Mouse (Mus musculus): ENCODE data around the gene Npas3. TPM values are rescaled to one million over a fixed set of nuclear protein-coding genes. Genes with fewer than 3 reads are reported as not detected.

Gene Npas3
- polyA plus RNA-seq, 1 experiment from 2014 or later, result 0.61 TPM

- Histone ChIP-seq H3K9me3 (ENCODE audit: control insufficient read depth, low read length) (no peaks in the 10 kb centered on the region), H3K4me1 (replicated peaks; ENCODE audit: control insufficient read depth, insufficient read depth) (no peaks in the 10 kb centered on the region), H3K4me2 (replicated peaks; ENCODE audit: low read depth) (no peak overlapping the region), H3K36me3 (ENCODE audit: control insufficient read depth, insufficient read depth, low read length) (no peaks in the 10 kb centered on the region), H3K27me3 (ENCODE audit: control insufficient read depth, insufficient read depth, low read length) (no peaks in the 10 kb centered on the region), H3K9ac (ENCODE audit: low read length) (no peak overlapping the region), H3K27ac (replicated peaks) (no peak overlapping the region), H3K4me3 (ENCODE audit: low read depth, low read length) (no peak overlapping the region)
- TF ChIP-seq EP300 (optimal IDR thresholded peaks at IDR 0.05) (no peak), CTCF (IDR thresholded peaks at IDR 0.05; ENCODE audit: low read depth) (no peak)
- DNase-seq (ENCODE audit: low spot score) (no peak), ATAC-seq (ENCODE audit: low FRiP score, low TSS enrichment) (no peak)
- 96% methylated on average over 2 of the region's 2 CpGs for WGBS
Measured at GRCm38 (mm10) chr12:53671846-53672245, 423.4 kb downstream of the Npas3 start.

GRCm38 (mm10) chr12:53677091-53677630, 428.7 kb downstream of the Npas3 start:
- ATAC-seq (ENCODE audit: low FRiP score, low TSS enrichment), result no peak
- WGBS, result 51% methylated on average over 3 of the region's 3 CpGs

GRCm38 (mm10) chr12:53678166-53678565, 429.7 kb downstream of the Npas3 start:
- 75% methylated on average over 3 of the region's 3 CpGs for WGBS
- Histone ChIP-seq H3K9ac (ENCODE audit: low read length) (no peak overlapping the region), H3K9me3 (ENCODE audit: control insufficient read depth, low read length) (no peaks in the 10 kb centered on the region), H3K27ac (replicated peaks) (no peak overlapping the region), H3K36me3 (ENCODE audit: control insufficient read depth, insufficient read depth, low read length) (no peaks in the 10 kb centered on the region), H3K4me2 (replicated peaks; ENCODE audit: low read depth) (no peak overlapping the region), H3K4me1 (replicated peaks; ENCODE audit: control insufficient read depth, insufficient read depth) (no peaks in the 10 kb centered on the region), H3K27me3 (ENCODE audit: control insufficient read depth, insufficient read depth, low read length) (no peaks in the 10 kb centered on the region), H3K4me3 (ENCODE audit: low read depth, low read length) (no peak overlapping the region)
- DNase-seq (ENCODE audit: low spot score) (no peak), ATAC-seq (ENCODE audit: low FRiP score, low TSS enrichment) (no peak)
- TF ChIP-seq EP300 (optimal IDR thresholded peaks at IDR 0.05) (no peak), CTCF (IDR thresholded peaks at IDR 0.05; ENCODE audit: low read depth) (no peak)

More at GRCm38 (mm10) chr12:53677091-53677630, 428.7 kb downstream of the Npas3 start:
- Histone ChIP-seq H3K9me3 (ENCODE audit: control insufficient read depth, low read length) (no peaks in the 10 kb centered on the region), H3K27ac (replicated peaks) (no peak overlapping the region), H3K4me3 (ENCODE audit: low read depth, low read length) (no peak overlapping the region), H3K36me3 (ENCODE audit: control insufficient read depth, insufficient read depth, low read length) (no peaks in the 10 kb centered on the region), H3K4me1 (replicated peaks; ENCODE audit: control insufficient read depth, insufficient read depth) (no peaks in the 10 kb centered on the region), H3K4me2 (replicated peaks; ENCODE audit: low read depth) (no peak overlapping the region), H3K9ac (ENCODE audit: low read length) (no peak overlapping the region), H3K27me3 (ENCODE audit: control insufficient read depth, insufficient read depth, low read length) (no peaks in the 10 kb centered on the region)
- no peak for TF ChIP-seq CTCF (IDR thresholded peaks at IDR 0.05; ENCODE audit: low read depth)
- TF ChIP-seq EP300 (optimal IDR thresholded peaks at IDR 0.05), result no peak
- DNase-seq (ENCODE audit: low spot score), result no peak

- H3K4me3 ChIP-seq (ENCODE audit: low read depth, low read length), result no peak overlapping the region
- H3K27ac ChIP-seq (replicated peaks), result no peak overlapping the region
- TF ChIP-seq EP300 (optimal IDR thresholded peaks at IDR 0.05), result no peak
- no peak for TF ChIP-seq CTCF (IDR thresholded peaks at IDR 0.05; ENCODE audit: low read depth)
- H3K36me3 ChIP-seq (ENCODE audit: control insufficient read depth, insufficient read depth, low read length), result no peaks in the 10 kb centered on the region
- no peaks in the 10 kb centered on the region for H3K4me1 ChIP-seq (replicated peaks; ENCODE audit: control insufficient read depth, insufficient read depth)
- 94% methylated on average over 4 of the region's 4 CpGs for WGBS
- no peaks in the 10 kb centered on the region for H3K9me3 ChIP-seq (ENCODE audit: control insufficient read depth, low read length)
- no peak for ATAC-seq (ENCODE audit: low FRiP score, low TSS enrichment)
- no peak overlapping the region for H3K9ac ChIP-seq (ENCODE audit: low read length)
- no peaks in the 10 kb centered on the region for H3K27me3 ChIP-seq (ENCODE audit: control insufficient read depth, insufficient read depth, low read length)
- no peak for DNase-seq (ENCODE audit: low spot score)
- H3K4me2 ChIP-seq (replicated peaks; ENCODE audit: low read depth), result no peak overlapping the region
Measured at GRCm38 (mm10) chr12:53679161-53679560, 430.7 kb downstream of the Npas3 start.

- Histone ChIP-seq H3K36me3 (ENCODE audit: control insufficient read depth, insufficient read depth, low read length) (no peaks in the 10 kb centered on the region), H3K27me3 (ENCODE audit: control insufficient read depth, insufficient read depth, low read length) (no peaks in the 10 kb centered on the region), H3K9ac (ENCODE audit: low read length) (no peak overlapping the region), H3K4me2 (replicated peaks; ENCODE audit: low read depth) (no peak overlapping the region), H3K4me3 (ENCODE audit: low read depth, low read length) (no peak overlapping the region), H3K4me1 (replicated peaks; ENCODE audit: control insufficient read depth, insufficient read depth) (no peaks in the 10 kb centered on the region), H3K9me3 (ENCODE audit: control insufficient read depth, low read length) (no peaks in the 10 kb centered on the region), H3K27ac (replicated peaks) (no peak overlapping the region)
- no peak for ATAC-seq (ENCODE audit: low FRiP score, low TSS enrichment)
- TF ChIP-seq CTCF (IDR thresholded peaks at IDR 0.05; ENCODE audit: low read depth) (no peak), EP300 (optimal IDR thresholded peaks at IDR 0.05) (no peak)
- WGBS, result 78% methylated on average over 3 of the region's 3 CpGs
- DNase-seq (ENCODE audit: low spot score), result no peak
Measured at GRCm38 (mm10) chr12:53680501-53680900, 432.0 kb downstream of the Npas3 start.

GRCm38 (mm10) chr12:53682036-53682435, 433.6 kb downstream of the Npas3 start:
- ATAC-seq (ENCODE audit: low FRiP score, low TSS enrichment) (no peak), DNase-seq (ENCODE audit: low spot score) (no peak)
- Histone ChIP-seq H3K4me3 (ENCODE audit: low read depth, low read length) (no peak overlapping the region), H3K27me3 (ENCODE audit: control insufficient read depth, insufficient read depth, low read length) (no peaks in the 10 kb centered on the region), H3K4me1 (replicated peaks; ENCODE audit: control insufficient read depth, insufficient read depth) (no peaks in the 10 kb centered on the region), H3K4me2 (replicated peaks; ENCODE audit: low read depth) (no peak overlapping the region), H3K36me3 (ENCODE audit: control insufficient read depth, insufficient read depth, low read length) (no peaks in the 10 kb centered on the region), H3K27ac (replicated peaks) (no peak overlapping the region), H3K9me3 (ENCODE audit: control insufficient read depth, low read length) (no peaks in the 10 kb centered on the region), H3K9ac (ENCODE audit: low read length) (no peak overlapping the region)
- TF ChIP-seq CTCF (IDR thresholded peaks at IDR 0.05; ENCODE audit: low read depth) (peak; percentile 49), EP300 (optimal IDR thresholded peaks at IDR 0.05) (no peak)
- 50% methylated on average over 3 of the region's 3 CpGs for WGBS

Measured in stomach, postnatal 0 days (tissue).